Mouse (Mus musculus) embryonic facial prominence, embryonic 12.5 days (tissue): Measurements from ENCODE around the gene Hdc. TPM values are rescaled to one million over a fixed set of nuclear protein-coding genes. Genes with fewer than 3 reads are reported as not detected.

ENCODE experiments used
- ATAC-seq: fragments of 200-750 bp; cut with Nextera tagmentation; 2 replicates; pipeline ENCODE4 v1.8.0; 2017; ENCODE audit not compliant: insufficient number of reproducible peaks, insufficient read depth, low FRiP score, low TSS enrichment
- H3K27ac ChIP-seq: fragments of 300-500 bp; sonication (generic); 2 replicates; pipeline ENCODE4 v1.5.1; 2016; ENCODE audit warnings: mild to moderate bottlenecking
- H3K27me3 ChIP-seq: fragments of 300-500 bp; sonication (generic); 2 replicates; pipeline ENCODE4 v1.6.1; 2016; ENCODE audit warnings: mild to moderate bottlenecking, moderate library complexity
- H3K36me3 ChIP-seq: fragments of 300-500 bp; sonication (generic); 2 replicates; pipeline ENCODE4 v1.6.1; 2016; ENCODE audit warnings: mild to moderate bottlenecking
- H3K4me1 ChIP-seq: fragments of 300-500 bp; sonication (generic); 2 replicates; pipeline ENCODE4 v1.6.1; 2016
- H3K4me2 ChIP-seq: fragments of 300-500 bp; sonication (generic); replicated peaks from 2 replicates; pipeline ENCODE4 v1.6.1; 2016; ENCODE audit warnings: mild to moderate bottlenecking, moderate library complexity
- H3K4me3 ChIP-seq: fragments of 300-500 bp; sonication (generic); 2 replicates; pipeline ENCODE4 v1.5.1; 2016; ENCODE audit warnings: mild to moderate bottlenecking
- H3K9ac ChIP-seq: fragments of 300-500 bp; sonication (generic); 2 replicates; pipeline ENCODE4 v1.6.1; 2016; ENCODE audit warnings: mild to moderate bottlenecking, moderate library complexity
- H3K9me3 ChIP-seq: fragments of 300-500 bp; sonication (generic); 2 replicates; pipeline ENCODE4 v1.6.1; 2016; ENCODE audit warnings: mild to moderate bottlenecking, moderate library complexity
- WGBS: fragments of 180-500 bp; shearing (Covaris S2); methylation state at CpG from one replicate; pipeline ENCODE4 v1.1.7; 2016; 5-methylcytosine and 5-hydroxymethylcytosine counted together
- polyA plus RNA-seq: library from polyadenylated mRNA; unstranded; fragments of >200 nt; fragmentation: Nextera tagmentation; extraction: Ambion mirVana; gene quantifications from 2 replicates; pipeline ENCODE4 v1.2.1, GENCODE M21; 2016

The Hdc gene
- polyA plus RNA-seq, 1 experiment from 2014 or later, result 1.3 TPM

GRCm38 (mm10) chr2:126546392-126546791 lies 72.7 kb downstream of the Hdc start:
- 80% methylated on average over 3 of the region's 3 CpGs for WGBS
- Histone ChIP-seq H3K4me2 (no peak overlapping the region), H3K4me3 (no peak overlapping the region), H3K4me1 (no peaks in the 10 kb centered on the region), H3K36me3 (no peaks in the 10 kb centered on the region), H3K27ac (no peak overlapping the region), H3K9me3 (no peaks in the 10 kb centered on the region), H3K27me3 (peaks cover 12% of the 10 kb centered on the region), H3K9ac (no peak overlapping the region)
- ATAC-seq, result no peak

GRCm38 (mm10) chr2:126545297-126545696 lies 73.8 kb downstream of the Hdc start:
- H3K4me3 ChIP-seq, result no peak overlapping the region
- H3K4me1 ChIP-seq, result no peaks in the 10 kb centered on the region
- no peak for ATAC-seq
- H3K27ac ChIP-seq, result no peak overlapping the region
- no peak overlapping the region for H3K9ac ChIP-seq
- no peak overlapping the region for H3K4me2 ChIP-seq
- H3K9me3 ChIP-seq, result no peaks in the 10 kb centered on the region
- peaks cover 4% of the 10 kb centered on the region; the same call in 1 of the 2 replicates for H3K27me3 ChIP-seq
- 75% methylated on average over 5 of the region's 5 CpGs for WGBS
- H3K36me3 ChIP-seq, result no peaks in the 10 kb centered on the region

Other genes with a start within 250 kb of the Hdc start
- 1.5 and 2.6 TPM in 2 replicates for gene Atp8b4, start 118.6 kb downstream of the Hdc start, polyA plus RNA-seq
- gene Slc27a2, start 66.9 kb downstream of the Hdc start, polyA plus RNA-seq, result 4.3 and 4.5 TPM in 2 replicates
- 66.4 and 71.6 TPM in 2 replicates for gene Gabpb1, start 57.0 kb upstream of the Hdc start, polyA plus RNA-seq
- gene Usp8, start 88.0 kb upstream of the Hdc start, polyA plus RNA-seq, result 38.7 and 43.7 TPM in 2 replicates
- 3.2 and 3.3 TPM in 2 replicates for gene Usp50, start 164.2 kb upstream of the Hdc start, polyA plus RNA-seq